Mouse (Mus musculus): ENCODE data around the gene Gm21915. TPM values are rescaled to one million over a fixed set of nuclear protein-coding genes. Genes with fewer than 3 reads are reported as not detected.

The Gm21915 gene
- total RNA-seq, 2 experiments from 2014 or later = not detected

DNA sequence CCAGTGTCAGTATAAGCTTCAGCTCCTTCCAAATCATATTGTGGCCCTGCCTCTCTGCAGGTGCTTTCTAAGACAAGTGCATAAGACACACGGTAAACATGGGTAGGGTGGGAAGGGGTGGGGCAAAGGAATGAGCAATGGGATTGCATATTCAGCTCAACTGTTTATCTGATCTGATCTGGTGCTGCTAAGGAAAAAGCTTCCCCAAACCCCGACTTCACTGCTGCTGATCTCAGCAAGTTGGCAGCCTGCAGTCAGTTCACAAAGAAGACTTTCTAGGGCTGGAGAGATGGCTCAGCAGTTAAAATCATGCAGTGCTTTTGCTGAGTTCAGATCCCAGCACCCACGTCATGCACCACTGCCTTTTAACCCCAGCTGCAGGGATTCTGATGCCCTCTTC is 39.6 kb downstream of the Gm21915 start:
- ATAC-seq (replicated peaks; ENCODE audit: poor library complexity) = no peak

DNA sequence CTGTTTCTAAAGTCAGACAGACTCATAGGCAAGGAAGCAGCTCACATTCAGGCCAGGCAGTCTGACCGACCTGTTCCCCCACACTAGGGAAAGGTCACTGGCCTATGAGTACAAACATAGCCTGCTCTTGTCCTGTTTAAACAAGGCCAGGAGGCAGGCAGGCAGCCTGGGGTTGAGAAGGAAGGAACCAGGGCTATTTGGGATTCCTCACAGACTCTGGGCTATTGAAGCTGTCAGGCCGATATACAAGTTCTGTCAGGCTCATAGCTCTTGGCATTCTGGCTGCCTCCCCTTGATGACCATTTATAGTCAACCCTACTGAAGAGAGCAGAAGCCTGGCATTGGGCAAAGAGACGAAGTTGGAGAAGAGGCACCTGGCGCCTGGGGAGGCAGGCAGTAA is 41.2 kb downstream of the Gm21915 start:
- ATAC-seq (replicated peaks; ENCODE audit: poor library complexity) = no peak

DNA sequence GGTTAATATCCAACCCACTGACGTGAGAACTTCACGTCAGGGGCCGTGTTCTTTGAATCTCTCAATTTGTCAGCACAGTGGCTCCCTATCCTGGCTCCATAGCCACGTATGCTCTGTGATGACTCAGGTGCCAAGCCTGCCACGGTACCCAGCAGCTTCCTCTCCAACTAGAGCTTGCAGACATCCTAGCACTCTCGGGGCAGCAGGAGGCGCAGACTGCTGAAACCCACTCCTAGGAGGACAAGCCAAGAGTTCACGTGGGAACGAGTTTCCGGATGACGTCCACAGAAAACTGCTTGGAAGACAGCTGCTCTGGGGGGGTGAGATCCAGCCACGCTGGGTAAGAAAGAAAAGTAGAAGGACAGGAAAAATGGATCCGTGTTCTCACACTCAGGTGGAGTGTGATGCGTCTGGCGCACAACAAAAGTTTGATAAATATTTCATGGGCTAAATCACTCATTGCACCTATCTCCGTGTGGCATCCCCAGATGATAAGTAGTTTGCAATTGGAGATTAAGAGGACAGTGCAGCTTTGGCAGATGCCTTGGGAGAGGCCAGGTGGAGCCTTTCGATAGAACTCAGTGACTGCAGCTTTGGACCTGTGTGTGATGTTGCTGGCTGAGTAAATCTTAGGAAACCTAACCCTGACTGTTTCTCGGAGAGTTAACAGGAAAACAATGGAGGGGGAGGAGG is 46.9 kb downstream of the Gm21915 start:
- no peak for ATAC-seq (replicated peaks; ENCODE audit: poor library complexity)

DNA sequence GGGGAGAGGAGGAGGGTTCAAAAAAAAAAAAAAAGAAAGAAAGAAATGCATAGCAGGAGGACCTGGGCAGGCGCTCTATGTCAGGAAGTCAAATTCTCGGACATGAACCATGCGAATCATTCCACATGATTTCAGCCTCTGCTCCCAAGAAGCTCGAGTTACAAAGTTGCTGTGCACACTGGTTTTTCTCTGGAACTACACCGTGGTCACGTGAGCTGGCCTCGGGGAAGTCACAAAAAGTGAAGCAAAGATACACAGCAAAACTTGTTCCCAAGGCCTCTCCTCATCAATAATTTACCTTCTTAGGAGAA is 47.4 kb downstream of the Gm21915 start:
- no peak for ATAC-seq (replicated peaks; ENCODE audit: poor library complexity)

Other genes with a start within 250 kb of the Gm21915 start
- 12.2 and 15.1 TPM in 2 replicates for gene Gramd1b, start 139.2 kb upstream of the Gm21915 start, total RNA-seq (2015)
- gene Gramd1b, start 139.2 kb upstream of the Gm21915 start, total RNA-seq (2017) = 6.7 and 15.5 TPM in 2 replicates
- 0.10 and 0.22 TPM in 2 replicates for gene Clmp, start 15.3 kb downstream of the Gm21915 start, total RNA-seq (2015)
- gene Clmp, start 15.3 kb downstream of the Gm21915 start, total RNA-seq (2017) = 0.25 and 0.54 TPM in 2 replicates
- 3,635 and 4,207 TPM in 2 replicates for gene Hspa8, start 130.4 kb downstream of the Gm21915 start, total RNA-seq (2015)
- 4,709 and 5,125 TPM in 2 replicates for gene Hspa8, start 130.4 kb downstream of the Gm21915 start, total RNA-seq (2017)
- not detected in 2 replicates for gene Bsx, start 203.5 kb downstream of the Gm21915 start, total RNA-seq (2015)
- not detected in 2 replicates for gene Bsx, start 203.5 kb downstream of the Gm21915 start, total RNA-seq (2017)

Data from megakaryocyte progenitor cell, adult 5-6 weeks (primary cell).